In genomic region chrX:105937736-105938135, GRCm38 (mm10) we compare ENCODE assay signal across 24 mouse cellular contexts. TPM values are rescaled to one million over a fixed set of nuclear protein-coding genes. Genes with fewer than 3 reads are reported as not detected.
DNase-seq lines count a peak whose midpoint lies in the region; ATAC-seq and TF ChIP-seq lines count a peak whose summit lies in the region.
"Had no signal": no experiment of that assay in that cellular context is flagged by ENCODE, and none has a peak within 500 bp of the region (broad histone marks: within the 10 kb centered on the region; RNA-seq: fewer than 3 reads in every experiment).

No protein-coding gene starts in this region.

- intact Hi-C loops in heart, adult 2 months (cut with DNase I) = no loop called here

- no peak for ATAC-seq in liver, postnatal 0 days
- ATAC-seq: CD4-positive, CD25-positive, alpha-beta regulatory T cell, adult 4 months; forebrain, embryonic 13.5 days; forebrain, embryonic 15.5 days; forebrain, postnatal 0 days had no signal

- H3K9ac ChIP-seq in CH12.LX (ENCODE audit: insufficient read depth, low read depth) = no peak overlapping the region
- H3K9ac ChIP-seq in liver, postnatal 0 days (replicated peaks) = no peak overlapping the region
- no peak overlapping the region for H3K9ac ChIP-seq in heart, adult 2 months (ENCODE audit: low read depth, low read length)
- H3K9ac ChIP-seq: embryonic facial prominence, embryonic 13.5 days; embryonic facial prominence, embryonic 15.5 days; forebrain, embryonic 13.5 days; forebrain, embryonic 15.5 days; forebrain, postnatal 0 days had no signal

- no peak overlapping the region for H3K4me3 ChIP-seq in CH12.LX (replicated peaks in 1 of 3; ENCODE audit: low read depth in 2 of 3, low read length in 2 of 3, poor library complexity in 1 of 3)
- no peak overlapping the region for H3K4me3 ChIP-seq in liver, postnatal 0 days (ENCODE audit: low read depth, low read length)
- no peak overlapping the region for H3K4me3 ChIP-seq in heart, adult 2 months
- H3K4me3 ChIP-seq: embryonic facial prominence, embryonic 13.5 days; embryonic facial prominence, embryonic 15.5 days; erythroblast, embryonic 14.5 days; forebrain, embryonic 13.5 days; forebrain, embryonic 15.5 days had no signal

- H3K27me3 ChIP-seq in CH12.LX (replicated peaks) = no peaks in the 10 kb centered on the region
- no peaks in the 10 kb centered on the region for H3K27me3 ChIP-seq in liver, postnatal 0 days (ENCODE audit: insufficient read depth, low read length)
- H3K27me3 ChIP-seq in heart, adult 2 months (ENCODE audit: control insufficient read depth, insufficient read depth, low read length) = no peaks in the 10 kb centered on the region
- H3K27me3 ChIP-seq: embryonic facial prominence, embryonic 13.5 days; embryonic facial prominence, embryonic 15.5 days; forebrain, embryonic 13.5 days; forebrain, embryonic 15.5 days had no signal

- H3K4me2 ChIP-seq in CH12.LX (ENCODE audit: insufficient read depth, low read depth, poor library complexity, severe bottlenecking) = no peak overlapping the region
- H3K4me2 ChIP-seq in liver, postnatal 0 days (ENCODE audit: low read depth, low read length) = no peak overlapping the region
- H3K4me2 ChIP-seq: embryonic facial prominence, embryonic 13.5 days; embryonic facial prominence, embryonic 15.5 days; forebrain, embryonic 13.5 days; forebrain, embryonic 15.5 days had no signal

- in situ Hi-C loops in CH12.LX (cut with MboI; ENCODE audit: low pct_ligation_motif_present, low pct_unique_long_range_greater_than_20kb, low sequenced_read_pairs) = no loop called here

- dilution Hi-C loops in CH12.LX (cut with MboI; ENCODE audit: extremely low pct_ligation_motif_present, extremely low pct_unique_long_range_greater_than_20kb, low sequenced_read_pairs) = no loop called here

- WGBS in liver, postnatal 0 days (ENCODE audit: insufficient replicate concordance) = 73% methylated on average over 2 of the region's 2 CpGs
- WGBS in heart, adult 2 months = 66% methylated on average over 2 of the region's 2 CpGs

- TF ChIP-seq POLR2A in CH12.LX (IDR thresholded peaks at IDR 0.05; ENCODE audit: low read depth, low read length) = no peak
- TF ChIP-seq POLR2A in heart, adult 2 months (IDR thresholded peaks at IDR 0.05; ENCODE audit: insufficient read depth, low read depth, low read length) = no peak

- H3K9me3 ChIP-seq in CH12.LX (replicated peaks; ENCODE audit: low read length) = no peaks in the 10 kb centered on the region
- no peaks in the 10 kb centered on the region for H3K9me3 ChIP-seq in liver, postnatal 0 days (ENCODE audit: low read length)
- H3K9me3 ChIP-seq: embryonic facial prominence, embryonic 13.5 days; embryonic facial prominence, embryonic 15.5 days; forebrain, embryonic 13.5 days; forebrain, embryonic 15.5 days had no signal

- H3K36me3 ChIP-seq in CH12.LX (replicated peaks in 1 of 2; ENCODE audit: control insufficient read depth in 1 of 2, insufficient read depth in 1 of 2, low read length in 1 of 2) = no peaks in the 10 kb centered on the region
- H3K36me3 ChIP-seq in liver, postnatal 0 days (replicated peaks; ENCODE audit: insufficient read depth, low read length) = no peaks in the 10 kb centered on the region
- no peaks in the 10 kb centered on the region for H3K36me3 ChIP-seq in heart, adult 2 months (ENCODE audit: control insufficient read depth, insufficient read depth, low read length)
- H3K36me3 ChIP-seq: embryonic facial prominence, embryonic 13.5 days; embryonic facial prominence, embryonic 15.5 days; forebrain, embryonic 15.5 days had no signal

- DNase-seq in CH12.LX (ENCODE audit: extremely low read depth) = peak; percentile 40
- DNase-seq in ES-CJ7 (ENCODE audit: low read depth, low spot score) = peak; percentile 22
- peak; percentile 65 for DNase-seq in ZHBTc4 (ENCODE audit: low read depth, low spot score)
- DNase-seq in liver, postnatal 0 days = no peak
- no peak for DNase-seq in gastrocnemius, postnatal 25 days
- no peak for DNase-seq in heart, adult 2 months
- DNase-seq: adrenal gland, adult 2 months; adrenal gland, postnatal 10 days; adrenal gland, postnatal 25 days; B cell, adult 2 months; cerebellum, adult 11 months; cerebellum, adult 18-20 months; cerebellum, adult 8-10 months; cerebellum, adult 9-11 months; cerebellum, postnatal 14 days; cerebellum, postnatal 36 days; embryo, embryonic 11 days; forebrain, postnatal 0 days had no signal

- TF ChIP-seq CTCF in CH12.LX (conservative IDR thresholded peaks at IDR 0.05 in 1 of 2, IDR thresholded peaks at IDR 0.05 in 1 of 2; ENCODE audit: low read depth in 2 of 2, low read length in 2 of 2) = no peak
- no peak for TF ChIP-seq CTCF in liver, postnatal 0 days (IDR thresholded peaks at IDR 0.05; ENCODE audit: low read depth)
- TF ChIP-seq CTCF in heart, adult 2 months (IDR thresholded peaks at IDR 0.05) = no peak

- no peak for TF ChIP-seq RAD21 in CH12.LX (IDR thresholded peaks at IDR 0.05; ENCODE audit: low read depth, low read length)

- no peaks in the 10 kb centered on the region for H3K79me2 ChIP-seq in CH12.LX (replicated peaks; ENCODE audit: control insufficient read depth, extremely low read depth, insufficient read depth, poor library complexity, severe bottlenecking)
- no peaks in the 10 kb centered on the region for H3K79me2 ChIP-seq in heart, adult 2 months (replicated peaks; ENCODE audit: control insufficient read depth, insufficient read depth, low read length)

- peaks cover 0 to 8% of the 10 kb centered on the region in 2 experiments; a peak in 2 of 4 replicates for H3K4me1 ChIP-seq in CH12.LX (ENCODE audit: control insufficient read depth in 1 of 2, insufficient read depth in 2 of 2)
- no peaks in the 10 kb centered on the region for H3K4me1 ChIP-seq in liver, postnatal 0 days (ENCODE audit: insufficient read depth)
- H3K4me1 ChIP-seq in heart, adult 2 months (ENCODE audit: control insufficient read depth, insufficient read depth, low read length) = no peaks in the 10 kb centered on the region
- H3K4me1 ChIP-seq: embryonic facial prominence, embryonic 13.5 days; embryonic facial prominence, embryonic 15.5 days; forebrain, embryonic 13.5 days; forebrain, embryonic 15.5 days had no signal

- H3K27ac ChIP-seq in CH12.LX (ENCODE audit: insufficient read depth, low read depth) = no peak overlapping the region
- no peak overlapping the region for H3K27ac ChIP-seq in liver, postnatal 0 days (ENCODE audit: low read depth)
- H3K27ac ChIP-seq in heart, adult 2 months = no peak overlapping the region
- H3K27ac ChIP-seq: embryonic facial prominence, embryonic 13.5 days; embryonic facial prominence, embryonic 15.5 days; forebrain, embryonic 13.5 days; forebrain, embryonic 15.5 days had no signal

- TF ChIP-seq EP300 in CH12.LX (IDR thresholded peaks at IDR 0.05; ENCODE audit: low read length) = 0 out of 2 replicates have a peak, but pooled peaks have one; percentile 38
- TF ChIP-seq EP300 in liver, postnatal 0 days (IDR thresholded peaks at IDR 0.05; ENCODE audit: low read depth) = no peak
- TF ChIP-seq EP300 in heart, adult 2 months (IDR thresholded peaks at IDR 0.05; ENCODE audit: insufficient read depth, low read depth, low read length) = no peak

TF ChIP-seq in CH12.LX, 34 proteins besides CTCF, POLR2A, EP300 and RAD21:
- TF ChIP-seq USF2 (conservative IDR thresholded peaks at IDR 0.05; ENCODE audit: low read depth, low read length) = no peak
TF ChIP-seq in CH12.LX: peak in this region for 0.

RNA-seq across cellular contexts. Expression of gene Atrx, which starts 8.5 kb away (rescaled TPM):
- total RNA-seq in CH12.LX (2012; rRNA removed) (64.3 and 67.1 TPM in 2 replicates), CH12.LX (2014; rRNA removed) (64.9 and 72.4 TPM in 2 replicates)
- polyA plus RNA-seq in CH12.LX (2012; ENCODE audit: insufficient read length, low read depth) = 83.6 and 87.5 TPM in 2 replicates
- 30.4 and 35.0 TPM in 2 replicates for polyA plus RNA-seq in liver, postnatal 0 days (2015; fragmentation: Nextera tagmentation; extraction: Ambion mirVana)
- total RNA-seq in gastrocnemius, postnatal 25 days (2021) = 10 to 100 TPM; 31.2 to 39.9 TPM
- total RNA-seq in heart, adult 2 months (2021) = 10 to 100 TPM; 55.6 to 64.9 TPM
- polyA plus RNA-seq in heart, adult 2 months (2012; rRNA removed) = 14.1 and 20.8 TPM in 2 replicates

Comparison
In these comparisons a context has a peak if more than half of its experiments do, and no peak if none do; other contexts are left out.
1. DNase-seq: peak in CH12.LX (single experiment), ES-CJ7 (single experiment) and ZHBTc4 (single experiment); none in liver, postnatal 0 days (single experiment), gastrocnemius, postnatal 25 days (single experiment) and heart, adult 2 months (0 of 2).